Mouse (Mus musculus): ENCODE data around the gene Cysltr2. TPM values are rescaled to one million over a fixed set of nuclear protein-coding genes. Genes with fewer than 3 reads are reported as not detected.
A peak's percentile ranks its signal among the peaks of the same experiment; 100 is the strongest.

The Cysltr2 gene
- polyA plus RNA-seq, 1 experiment from 2014 or later: not detected

DNA sequence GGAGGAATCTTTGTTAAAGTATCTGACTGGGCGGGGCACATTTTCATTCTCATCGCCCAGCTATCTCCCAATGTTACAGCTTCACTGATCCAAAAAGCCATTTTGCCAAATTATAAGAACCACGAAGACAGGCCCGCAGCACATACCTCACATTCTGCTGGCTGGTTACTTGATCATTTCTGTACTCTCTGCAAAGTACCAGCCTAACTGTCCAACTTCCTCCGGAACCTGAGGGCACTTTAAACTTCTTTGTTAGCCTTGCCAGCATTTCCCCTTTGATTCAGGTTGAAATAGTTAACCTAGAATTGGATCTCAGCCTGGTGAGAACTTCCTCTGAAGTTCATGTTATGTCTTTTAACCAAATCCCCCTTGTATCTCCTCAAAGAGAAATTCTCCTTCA, 63.8 kb downstream of the Cysltr2 start:
- Histone ChIP-seq H3K9ac (no peak overlapping the region), H3K36me3 (no peaks in the 10 kb centered on the region), H3K27ac (replicated peaks) (no peak overlapping the region), H3K4me1 (0 out of 2 replicates have a peak, but pooled peaks cover 8% of the 10 kb centered on the region), H3K9me3 (no peaks in the 10 kb centered on the region), H3K4me3 (no peak overlapping the region), H3K27me3 (replicated peaks) (no peaks in the 10 kb centered on the region), H3K4me2 (no peak overlapping the region)
- ATAC-seq (ENCODE audit: extremely low read depth, insufficient number of reproducible peaks, low FRiP score, low TSS enrichment): no peak
- WGBS: 82% methylated on average over 5 of the region's 5 CpGs

DNA sequence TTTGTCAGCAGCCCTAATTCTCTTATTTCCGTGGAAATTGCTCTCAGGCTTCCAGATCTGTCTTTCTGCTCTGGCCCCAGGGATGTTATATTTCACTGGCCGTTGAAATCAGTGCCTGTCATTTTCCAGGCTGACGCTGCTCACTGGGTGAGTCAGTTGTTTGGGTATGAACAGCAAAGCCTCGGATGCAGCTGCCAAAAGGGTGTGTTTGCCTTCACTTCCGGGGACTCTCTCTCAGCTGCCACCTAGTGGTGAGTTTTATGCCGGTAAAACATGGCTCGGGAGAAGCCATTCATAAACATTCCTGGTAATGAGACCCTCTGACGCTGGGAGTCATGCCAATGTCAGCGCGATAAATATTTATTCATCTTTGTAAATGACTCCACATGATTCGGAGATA, 65.5 kb downstream of the Cysltr2 start:
- ATAC-seq (ENCODE audit: extremely low read depth, insufficient number of reproducible peaks, low FRiP score, low TSS enrichment): no peak
- no peaks in the 10 kb centered on the region for H3K9me3 ChIP-seq
- no peak overlapping the region for H3K9ac ChIP-seq
- 8% methylated on average over 11 of the region's 11 CpGs for WGBS
- H3K4me1 ChIP-seq: 0 out of 2 replicates have a peak, but pooled peaks cover 8% of the 10 kb centered on the region
- H3K27me3 ChIP-seq (replicated peaks): no peaks in the 10 kb centered on the region
- H3K4me3 ChIP-seq: peak overlapping the region; percentile 23
- peak overlapping the region; percentile 58 for H3K4me2 ChIP-seq
- H3K36me3 ChIP-seq: no peaks in the 10 kb centered on the region
- H3K27ac ChIP-seq (replicated peaks): no peak overlapping the region

DNA sequence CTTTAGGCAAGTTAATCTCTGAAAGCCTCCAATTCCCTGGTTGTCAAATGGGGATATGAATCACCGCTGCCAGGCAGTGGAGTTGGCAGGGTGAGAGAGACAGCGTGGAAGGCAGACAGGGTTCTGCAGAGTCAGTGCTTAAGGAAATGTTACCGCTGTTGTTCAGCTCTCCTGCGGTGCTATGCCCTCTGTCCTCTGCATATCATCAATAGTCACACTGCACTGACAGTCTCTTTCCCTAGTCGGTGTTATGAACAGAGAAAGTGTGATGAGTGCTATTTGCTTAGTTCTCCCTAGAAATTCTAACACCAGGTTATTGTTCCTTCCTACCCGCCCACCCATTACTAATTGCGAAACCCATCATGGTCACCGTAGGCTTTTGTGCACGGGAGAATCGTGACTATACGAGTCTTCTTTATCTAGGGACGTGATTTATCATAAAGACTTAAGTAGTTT, 65.9 kb downstream of the Cysltr2 start:
- H3K4me3 ChIP-seq: peak overlapping the region; percentile 23
- WGBS: 56% methylated on average over 12 of the region's 12 CpGs
- ATAC-seq (ENCODE audit: extremely low read depth, insufficient number of reproducible peaks, low FRiP score, low TSS enrichment): no peak

DNA sequence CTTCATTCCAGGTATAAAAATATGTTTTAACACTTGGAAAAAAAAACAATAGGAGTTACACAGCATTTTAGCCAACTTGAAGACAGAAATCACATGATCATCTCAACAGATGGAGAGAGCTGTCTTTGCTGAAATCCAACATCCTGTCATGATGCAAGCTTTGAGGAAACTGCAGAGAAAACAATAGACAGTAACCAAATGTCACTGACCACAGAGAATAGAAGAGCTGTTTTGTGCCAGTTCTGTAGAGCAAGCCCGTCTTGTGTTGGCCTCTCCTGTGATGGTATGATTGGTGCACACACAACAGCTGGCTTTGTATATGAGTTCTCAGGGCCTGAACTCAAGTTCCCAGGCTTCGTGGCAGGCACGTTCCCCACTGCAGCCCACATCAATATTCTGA, 68.2 kb downstream of the Cysltr2 start:
- H3K27ac ChIP-seq (replicated peaks): no peak overlapping the region
- no peaks in the 10 kb centered on the region for H3K36me3 ChIP-seq
- H3K9ac ChIP-seq: no peak overlapping the region
- 60% methylated on average over 3 of the region's 3 CpGs for WGBS
- H3K4me2 ChIP-seq: no peak overlapping the region
- H3K4me1 ChIP-seq: 0 out of 2 replicates have a peak, but pooled peaks cover 8% of the 10 kb centered on the region
- H3K27me3 ChIP-seq (replicated peaks): no peaks in the 10 kb centered on the region
- H3K9me3 ChIP-seq: no peaks in the 10 kb centered on the region
- no peak overlapping the region for H3K4me3 ChIP-seq
- no peak for ATAC-seq (ENCODE audit: extremely low read depth, insufficient number of reproducible peaks, low FRiP score, low TSS enrichment)

More for the DNA sequence above, 65.9 kb downstream of the Cysltr2 start:
- Histone ChIP-seq H3K27ac (replicated peaks) (no peak overlapping the region), H3K27me3 (replicated peaks) (no peaks in the 10 kb centered on the region), H3K9me3 (no peaks in the 10 kb centered on the region), H3K4me1 (0 out of 2 replicates have a peak, but pooled peaks cover 8% of the 10 kb centered on the region), H3K4me2 (peak overlapping the region; percentile 58), H3K36me3 (no peaks in the 10 kb centered on the region), H3K9ac (no peak overlapping the region)

DNA sequence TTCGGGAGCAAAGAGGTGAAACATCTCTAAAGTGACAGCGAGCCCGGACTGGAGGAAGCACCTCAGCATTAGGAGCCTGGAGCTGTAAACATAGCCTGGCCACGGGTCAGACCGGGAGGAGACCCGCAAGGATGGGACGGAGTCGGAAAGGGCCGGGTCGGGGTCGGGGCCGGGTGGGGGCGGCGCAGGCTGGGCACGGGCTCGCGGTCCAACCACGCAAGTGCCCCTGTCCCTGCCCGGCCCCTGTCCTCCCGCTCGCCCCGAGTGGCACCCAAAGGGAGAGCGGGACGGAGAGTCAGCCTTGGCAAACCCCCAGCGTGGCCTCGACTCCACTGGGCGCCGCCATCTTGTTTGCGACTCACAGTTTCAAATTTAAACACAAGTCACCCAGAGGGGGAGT, 68.8 kb downstream of the Cysltr2 start:
- 90% methylated on average over 29 of the region's 29 CpGs for WGBS
- H3K4me2 ChIP-seq: no peak overlapping the region
- 0 out of 2 replicates have a peak, but pooled peaks cover 8% of the 10 kb centered on the region for H3K4me1 ChIP-seq
- no peak overlapping the region for H3K4me3 ChIP-seq
- no peaks in the 10 kb centered on the region for H3K9me3 ChIP-seq
- H3K9ac ChIP-seq: no peak overlapping the region
- no peaks in the 10 kb centered on the region for H3K36me3 ChIP-seq
- no peak overlapping the region for H3K27ac ChIP-seq (replicated peaks)
- no peaks in the 10 kb centered on the region for H3K27me3 ChIP-seq (replicated peaks)
- no peak for ATAC-seq (ENCODE audit: extremely low read depth, insufficient number of reproducible peaks, low FRiP score, low TSS enrichment)

DNA sequence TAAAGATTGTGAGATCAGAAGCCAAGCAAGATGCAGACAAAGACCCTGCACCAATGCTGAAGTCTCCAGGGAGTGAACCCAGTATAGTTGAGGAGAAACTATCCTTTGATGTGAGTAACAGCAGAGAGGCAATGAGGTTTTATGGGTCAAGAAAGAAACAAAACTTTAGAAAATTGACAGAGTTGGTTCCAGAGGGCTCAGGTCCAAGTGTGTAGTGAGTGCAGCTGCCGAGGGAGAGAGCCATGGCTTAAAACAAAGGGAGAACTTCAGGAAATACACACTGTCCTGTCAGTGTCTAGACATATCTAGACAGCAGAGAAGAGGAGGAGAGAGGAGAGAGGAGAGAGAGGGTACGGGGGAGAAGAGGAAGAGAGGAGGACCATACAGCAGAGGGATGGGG, 72.8 kb downstream of the Cysltr2 start:
- Histone ChIP-seq H3K4me1 (no peaks in the 10 kb centered on the region), H3K9me3 (no peaks in the 10 kb centered on the region), H3K4me2 (no peak overlapping the region), H3K27me3 (replicated peaks) (no peaks in the 10 kb centered on the region), H3K4me3 (no peak overlapping the region), H3K27ac (replicated peaks) (no peak overlapping the region), H3K36me3 (no peaks in the 10 kb centered on the region), H3K9ac (no peak overlapping the region)
- ATAC-seq (ENCODE audit: extremely low read depth, insufficient number of reproducible peaks, low FRiP score, low TSS enrichment): no peak
- WGBS: 42% methylated on average over 2 of the region's 2 CpGs

Other genes with a start within 250 kb of the Cysltr2 start
- 61.2 and 61.9 TPM in 2 replicates for gene Rcbtb2, start 73.9 kb upstream of the Cysltr2 start, polyA plus RNA-seq (2015; fragmentation: Nextera tagmentation; extraction: Ambion mirVana)
- gene Lpar6, start 188.8 kb upstream of the Cysltr2 start, polyA plus RNA-seq (2015; fragmentation: Nextera tagmentation; extraction: Ambion mirVana): 7.8 and 8.4 TPM in 2 replicates

Measured in heart, embryonic 13.5 days (tissue).